Mouse (Mus musculus) fibroblast of lung, adult 2 months (primary cell): ENCODE results near the gene Fam155a.

Experiments used
- DNase-seq: peaks from one replicate; pipeline ENCODE4 v3.0.0-alpha.2; 2011; ENCODE audit warnings: low read depth

Fam155a gene

GRCm38 (mm10) chr8:9176974-9177373 is 594.0 kb downstream of the Fam155a start:
- DNase-seq: no peak

DNA sequence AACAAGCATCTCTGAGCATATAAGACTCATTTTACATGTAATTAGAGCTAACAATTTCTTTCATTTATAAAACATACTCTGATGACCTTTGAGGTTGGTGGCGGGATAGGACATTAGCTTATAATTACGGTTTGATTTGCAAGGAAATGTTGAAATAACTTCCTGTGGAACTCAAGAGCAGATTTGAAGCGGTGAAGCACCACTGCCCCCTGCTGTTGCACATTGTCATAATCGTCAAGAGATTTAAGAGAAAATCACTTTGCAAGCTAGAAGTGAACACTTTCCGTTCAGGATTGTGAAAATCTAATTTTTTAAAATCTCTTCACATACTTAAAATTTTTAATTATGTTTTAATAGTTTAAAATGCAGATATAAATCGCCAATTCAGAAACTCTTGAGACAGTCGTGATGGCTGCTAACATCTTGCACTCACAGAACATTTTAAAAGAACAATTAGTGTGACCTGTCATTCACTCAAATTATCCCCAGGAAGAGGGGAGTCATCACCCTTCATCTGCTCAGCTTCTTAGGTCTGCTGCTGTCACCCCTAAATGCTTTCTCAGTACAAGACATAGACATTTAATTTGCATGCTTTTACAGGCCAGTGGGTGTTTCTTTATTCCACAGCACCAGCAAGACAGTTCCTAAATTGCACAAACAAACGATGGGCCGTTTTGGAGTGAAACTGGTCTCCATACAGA is 595.9 kb downstream of the Fam155a start:
- DNase-seq: peak; percentile 36

DNA sequence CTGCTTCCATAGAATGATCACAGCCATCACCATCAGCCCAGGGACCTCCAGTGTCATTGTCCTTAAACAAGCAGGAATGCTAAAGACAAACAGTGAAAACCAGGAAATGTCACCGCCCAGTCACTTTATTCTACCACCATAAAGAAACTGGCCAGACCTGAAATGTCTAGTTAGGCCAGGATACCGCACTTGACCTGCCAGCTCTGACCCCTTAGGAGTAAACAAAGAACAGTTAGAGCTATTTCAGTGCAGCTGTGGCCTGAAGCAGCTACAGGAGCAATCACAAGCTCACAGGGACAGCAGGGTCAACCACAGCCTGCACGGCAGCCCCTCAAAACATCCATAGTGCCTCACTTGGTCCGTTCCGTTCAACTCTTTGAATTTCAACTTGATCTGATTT is 599.1 kb downstream of the Fam155a start:
- DNase-seq: no peak

GRCm38 (mm10) chr8:9167995-9168394 is 603.0 kb downstream of the Fam155a start:
- DNase-seq: no peak

DNA sequence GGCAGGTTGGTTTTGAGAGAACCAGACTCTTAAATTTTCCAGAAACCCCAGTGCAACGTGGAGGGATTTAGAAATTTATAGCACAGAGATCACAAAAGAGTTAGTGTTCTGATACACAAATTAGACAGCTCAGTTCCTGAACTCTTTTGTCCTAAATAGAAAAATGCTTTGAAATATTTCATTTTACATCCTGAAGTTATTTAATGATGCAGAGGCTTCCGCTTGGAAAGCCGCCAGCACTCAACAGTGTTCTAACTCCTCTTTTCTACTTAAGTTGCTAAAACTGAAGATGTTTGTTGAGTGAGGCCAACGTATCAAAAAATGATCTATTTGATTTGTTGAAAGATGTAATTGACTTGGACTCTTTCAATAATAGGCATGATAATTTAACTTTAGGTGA is 609.4 kb downstream of the Fam155a start:
- no peak for DNase-seq

GRCm38 (mm10) chr8:9159322-9159721 is 611.6 kb downstream of the Fam155a start:
- DNase-seq: no peak

DNA sequence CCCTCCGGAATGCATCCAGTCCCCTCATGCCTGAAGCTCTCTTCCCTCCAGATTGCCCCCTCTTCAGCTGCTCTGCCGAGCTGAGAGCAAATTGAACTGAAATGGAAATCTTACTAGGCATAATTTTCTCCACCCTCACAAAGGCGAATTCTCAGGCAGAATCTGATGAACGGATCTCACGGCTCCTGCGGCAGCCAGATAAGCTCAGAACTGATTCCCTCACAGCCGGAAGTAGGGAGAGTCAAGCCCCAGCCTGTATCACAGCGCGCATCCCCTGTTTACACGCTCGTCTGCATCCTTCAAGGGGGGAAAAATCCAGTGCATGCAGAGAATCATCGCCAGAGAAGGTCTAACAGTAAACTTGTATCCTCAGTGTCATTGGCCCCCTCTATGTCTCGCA is 612.3 kb downstream of the Fam155a start:
- no peak for DNase-seq

- DNase-seq: no peak
Measured at GRCm38 (mm10) chr8:9157141-9157781, 613.7 kb downstream of the Fam155a start.
